Mouse (Mus musculus): ENCODE data around the gene Bak1.

The Bak1 gene

GRCm38 (mm10) chr17:27028909-27029308 lies at the start of gene Bak1:
Gene Bak1 (minus strand): TSS chr17:27029009.
- DNase-seq (ENCODE audit: low read depth, low spot score): no peak

- no peak for DNase-seq (ENCODE audit: low read depth, low spot score)
Observed at GRCm38 (mm10) chr17:27078499-27078898, 49.7 kb upstream of the Bak1 start.

- DNase-seq (ENCODE audit: low read depth, low spot score): peak; percentile 36
Observed at GRCm38 (mm10) chr17:27077920-27078319, 49.1 kb upstream of the Bak1 start.

- DNase-seq (ENCODE audit: low read depth, low spot score): no peak
Observed at GRCm38 (mm10) chr17:27077133-27077532, 48.3 kb upstream of the Bak1 start.

GRCm38 (mm10) chr17:27074849-27075745 lies 46.3 kb upstream of the Bak1 start:
- no peak for DNase-seq (ENCODE audit: low read depth, low spot score)

- peak; percentile 31 for DNase-seq (ENCODE audit: low read depth, low spot score)
Observed at GRCm38 (mm10) chr17:27074236-27074635, 45.4 kb upstream of the Bak1 start.

GRCm38 (mm10) chr17:27073778-27074177 lies 45.0 kb upstream of the Bak1 start:
- no peak for DNase-seq (ENCODE audit: low read depth, low spot score)

- DNase-seq (ENCODE audit: low read depth, low spot score): no peak
Observed at GRCm38 (mm10) chr17:27073126-27073525, 44.3 kb upstream of the Bak1 start.

- DNase-seq (ENCODE audit: low read depth, low spot score): no peak
Observed at GRCm38 (mm10) chr17:27072363-27072762, 43.6 kb upstream of the Bak1 start.

- peak; percentile 58 for DNase-seq (ENCODE audit: low read depth, low spot score)
Observed at GRCm38 (mm10) chr17:27071630-27072029, 42.8 kb upstream of the Bak1 start.

- no peak for DNase-seq (ENCODE audit: low read depth, low spot score)
Observed at GRCm38 (mm10) chr17:27070913-27071312, 42.1 kb upstream of the Bak1 start.

GRCm38 (mm10) chr17:27069071-27069470 lies 40.3 kb upstream of the Bak1 start:
- peak; percentile 50 for DNase-seq (ENCODE audit: low read depth, low spot score)

- DNase-seq (ENCODE audit: low read depth, low spot score): no peak
Observed at GRCm38 (mm10) chr17:27066065-27066464, 37.3 kb upstream of the Bak1 start.

GRCm38 (mm10) chr17:27064195-27064594 lies 35.4 kb upstream of the Bak1 start:
- peak; percentile 79 for DNase-seq (ENCODE audit: low read depth, low spot score)

GRCm38 (mm10) chr17:27063717-27064116 lies 34.9 kb upstream of the Bak1 start:
- peak; percentile 56 for DNase-seq (ENCODE audit: low read depth, low spot score)

- no peak for DNase-seq (ENCODE audit: low read depth, low spot score)
Observed at GRCm38 (mm10) chr17:27062684-27063083, 33.9 kb upstream of the Bak1 start.

GRCm38 (mm10) chr17:27061727-27062126 lies 32.9 kb upstream of the Bak1 start:
- no peak for DNase-seq (ENCODE audit: low read depth, low spot score)

GRCm38 (mm10) chr17:27060698-27061097 lies 31.9 kb upstream of the Bak1 start:
- peak; percentile 37 for DNase-seq (ENCODE audit: low read depth, low spot score)

- no peak for DNase-seq (ENCODE audit: low read depth, low spot score)
Observed at GRCm38 (mm10) chr17:27057517-27058055, 28.8 kb upstream of the Bak1 start.

- DNase-seq (ENCODE audit: low read depth, low spot score): peak; percentile 94
Observed at GRCm38 (mm10) chr17:27056812-27057516, 28.2 kb upstream of the Bak1 start, which contains the start of gene Itpr3. Gene Itpr3 (plus strand): TSS chr17:27057304.

- DNase-seq (ENCODE audit: low read depth, low spot score): peak; percentile 94
Observed at GRCm38 (mm10) chr17:27056170-27056569, 27.4 kb upstream of the Bak1 start.

GRCm38 (mm10) chr17:27051514-27051913 lies 22.7 kb upstream of the Bak1 start:
- peak; percentile 63 for DNase-seq (ENCODE audit: low read depth, low spot score)

Data from A20 (cell line).